Mouse (Mus musculus) effector memory CD4-positive, alpha-beta T cell, adult 5 months (primary cell): Measurements from ENCODE around the gene DXBay18. TPM values are rescaled to one million over a fixed set of nuclear protein-coding genes. Genes with fewer than 3 reads are reported as not detected.

Experiments used
- polyA plus RNA-seq: library from polyadenylated mRNA; unstranded; fragments of 100-300 nt; shearing (Covaris generic); gene quantifications from one replicate; pipeline ENCODE4 v1.2.1, GENCODE M21; 2017

DXBay18 gene
- polyA plus RNA-seq: not detected

GRCm38 (mm10) chrX:73149350-73149749 lies at the start of gene DXBay18:
Gene DXBay18, minus strand, starts transcription at chrX:73149450.

DNA sequence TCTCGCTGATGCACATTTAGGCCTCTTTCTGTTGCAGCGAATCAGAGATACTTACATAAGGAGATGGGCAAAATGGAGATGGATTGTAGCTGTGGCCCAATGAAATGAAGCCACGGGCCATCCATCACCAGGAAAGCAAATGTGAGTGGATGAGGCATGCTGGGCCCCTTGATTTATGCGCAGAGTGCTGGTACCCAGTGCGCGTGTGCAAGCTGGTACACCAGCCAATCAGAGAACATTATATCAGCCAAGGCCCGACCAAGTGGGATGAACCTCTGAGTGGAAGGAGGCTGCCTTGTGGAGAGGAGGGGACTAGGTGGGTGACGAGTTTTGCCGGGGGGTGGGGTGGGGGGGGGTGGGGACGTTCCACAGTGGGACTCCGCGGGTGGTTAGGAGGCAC lies 42.7 kb upstream of the DXBay18 start, which contains the start of gene Xlr3b:
Xlr3b (plus strand) TSS at position 274 of the 400 bp plus-strand sequence.

DNA sequence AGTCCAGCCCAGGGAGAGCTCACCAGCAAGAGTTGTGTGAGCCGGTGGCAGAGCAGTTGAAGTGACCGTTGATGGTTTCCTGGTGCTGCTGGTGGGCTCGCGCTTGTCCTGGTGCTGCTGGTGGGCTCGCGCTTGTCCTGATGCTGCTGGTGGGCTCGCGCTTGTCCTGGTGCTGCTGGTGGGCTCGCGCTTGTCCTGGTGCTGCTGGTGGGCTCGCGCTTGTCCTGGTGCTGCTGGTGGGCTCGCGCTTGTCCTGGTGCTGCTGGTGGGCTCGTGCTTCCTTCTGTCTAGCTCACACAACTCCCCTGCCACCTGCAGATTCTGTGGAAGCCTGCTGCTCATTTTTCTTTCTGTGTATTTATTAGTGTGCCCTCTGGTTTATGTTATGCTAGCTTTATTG lies 27.6 kb upstream of the DXBay18 start, which contains the start of gene Spin2d:
Spin2d (minus strand) TSS at position 101 of the 400 bp plus-strand sequence.

DNA sequence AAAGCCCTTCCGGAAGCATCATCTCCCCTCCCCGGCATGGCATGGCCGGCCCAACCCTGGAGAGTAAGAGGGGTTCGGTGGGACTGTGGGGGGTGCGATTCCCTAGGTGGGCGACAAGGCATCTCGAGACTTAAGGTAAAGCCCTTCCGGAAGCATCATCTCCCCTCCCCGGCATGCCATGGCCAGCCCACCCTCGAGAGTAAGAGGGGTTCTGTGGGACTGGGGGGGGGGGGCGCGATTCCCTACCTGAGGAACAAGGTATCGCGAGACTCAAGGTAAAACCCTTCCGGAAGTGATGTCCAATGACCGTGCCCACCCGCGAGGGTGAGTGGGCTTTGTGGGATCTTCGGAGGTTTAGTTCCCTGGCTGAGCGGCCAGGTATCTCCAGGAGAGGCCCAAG lies 754 bp downstream of the DXBay18 start, which contains the start of gene Xlr5b:
Xlr5b (plus strand) TSS at position 301 of the 400 bp plus-strand sequence.

GRCm38 (mm10) chrX:73116747-73117146 lies 32.5 kb downstream of the DXBay18 start, which contains the start of gene Gm14685:
Gene Gm14685, plus strand, starts transcription at chrX:73117047.

DNA sequence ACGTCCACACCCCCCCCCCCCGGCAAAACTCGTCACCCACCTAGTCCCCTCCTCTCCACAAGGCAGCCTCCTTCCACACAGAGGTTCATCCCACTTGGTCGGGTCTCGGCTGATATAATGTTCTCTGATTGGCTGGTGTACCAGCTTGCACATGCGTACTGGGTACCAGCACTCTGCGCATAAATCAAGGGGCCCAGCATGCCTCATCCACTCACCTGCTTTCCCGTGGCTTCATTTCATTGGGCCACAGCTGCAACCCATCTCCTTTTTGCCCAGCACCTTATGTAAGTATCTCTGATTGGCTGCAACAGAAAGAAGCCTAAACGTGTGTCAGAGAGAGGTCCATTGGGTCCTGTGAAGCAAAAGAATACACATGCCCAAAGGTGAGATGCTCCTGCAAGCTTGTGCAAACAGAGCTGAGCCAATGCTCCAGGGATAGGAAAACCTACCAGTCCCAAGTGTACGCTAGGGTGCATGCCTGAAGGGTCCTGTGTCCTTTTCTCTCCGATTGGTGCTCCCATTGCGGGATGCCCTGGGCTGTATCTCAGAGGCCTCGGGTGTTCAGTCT lies 52.2 kb downstream of the DXBay18 start, which contains the start of gene Xlr3a:
Xlr3a (minus strand) TSS at position 155 of the 568 bp plus-strand sequence.

Other genes with a start within 250 kb of the DXBay18 start
- gene Cetn2, start 231.0 kb downstream of the DXBay18 start, polyA plus RNA-seq: 74.1 TPM
- gene Nsdhl, start 230.9 kb downstream of the DXBay18 start, polyA plus RNA-seq: 14.8 TPM
- not detected for gene Zfp185, start 162.1 kb downstream of the DXBay18 start, polyA plus RNA-seq
- not detected for gene Pnma5, start 112.3 kb downstream of the DXBay18 start, polyA plus RNA-seq
- not detected for gene Pnma3, start 84.7 kb downstream of the DXBay18 start, polyA plus RNA-seq
- gene Xlr4a, start 67.0 kb downstream of the DXBay18 start, polyA plus RNA-seq: 72.5 TPM
- 3.0 TPM for gene Xlr3a, start 52.4 kb downstream of the DXBay18 start, polyA plus RNA-seq
- gene Gm14685, start 32.4 kb downstream of the DXBay18 start, polyA plus RNA-seq: 0.39 TPM
- not detected for gene Xlr5b, start 654 bp downstream of the DXBay18 start, polyA plus RNA-seq
- not detected for gene Spin2d, start 27.5 kb upstream of the DXBay18 start, polyA plus RNA-seq
- gene Xlr3b, start 42.8 kb upstream of the DXBay18 start, polyA plus RNA-seq: 33.5 TPM
- 155 TPM for gene Xlr4b, start 64.9 kb upstream of the DXBay18 start, polyA plus RNA-seq
- 15.8 TPM for gene F8a, start 78.8 kb upstream of the DXBay18 start, polyA plus RNA-seq
- 66.2 TPM for gene Xlr4c, start 93.7 kb upstream of the DXBay18 start, polyA plus RNA-seq
- gene Xlr3c, start 115.9 kb upstream of the DXBay18 start, polyA plus RNA-seq: not detected
- not detected for gene Xlr5a, start 143.5 kb upstream of the DXBay18 start, polyA plus RNA-seq
- not detected for gene Xlr5c, start 143.5 kb upstream of the DXBay18 start, polyA plus RNA-seq
- not detected for gene Gm45015, start 187.4 kb upstream of the DXBay18 start, polyA plus RNA-seq
- gene Zfp275, start 193.2 kb upstream of the DXBay18 start, polyA plus RNA-seq: 12.1 TPM
- not detected for gene Gm18336, start 249.3 kb upstream of the DXBay18 start, polyA plus RNA-seq